Mouse (Mus musculus) thymus, postnatal 14 days (tissue): ENCODE data around the gene Ndst4.

Source experiments
- DNase-seq: peaks from one replicate; pipeline ENCODE4 v3.0.0; 2021

The Ndst4 gene

GRCm38 (mm10) chr3:125403601-125404396, at the start of gene Ndst4:
Ndst4 (plus strand) TSS chr3:125404076.
- DNase-seq, result no peak

DNA sequence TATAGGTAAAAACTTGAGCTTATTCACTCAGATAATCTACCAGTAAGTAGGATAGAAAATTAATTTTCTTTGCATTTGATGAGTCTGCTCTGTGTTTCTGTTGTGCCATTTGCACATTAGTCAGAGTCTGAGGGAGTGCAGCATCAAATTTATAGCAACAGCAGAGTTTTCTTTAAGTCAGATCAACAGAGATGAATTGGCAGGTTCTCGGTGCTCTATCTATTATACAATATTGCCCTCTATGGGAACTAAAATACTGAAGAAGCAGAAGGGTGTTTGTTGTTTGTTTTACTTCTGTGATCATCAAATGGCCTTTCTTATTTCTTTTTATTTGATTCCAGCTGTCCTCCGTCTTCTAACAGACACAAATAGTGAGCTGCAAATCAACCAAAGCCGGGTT, 6.4 kb upstream of the Ndst4 start:
- no peak for DNase-seq

- DNase-seq, result no peak
These were observed 2.6 kb downstream of the Ndst4 start for GRCm38 (mm10) chr3:125406456-125406855.

GRCm38 (mm10) chr3:125406991-125407390, 3.1 kb downstream of the Ndst4 start:
- DNase-seq, result no peak

- no peak for DNase-seq
These were observed 63.2 kb downstream of the Ndst4 start for GRCm38 (mm10) chr3:125466894-125467652.

GRCm38 (mm10) chr3:125510102-125510501, 106.2 kb downstream of the Ndst4 start:
- DNase-seq, result no peak

GRCm38 (mm10) chr3:125533371-125533770, 129.5 kb downstream of the Ndst4 start:
- DNase-seq, result no peak

- DNase-seq, result no peak
These were observed 166.7 kb downstream of the Ndst4 start for GRCm38 (mm10) chr3:125570602-125571001.

DNA sequence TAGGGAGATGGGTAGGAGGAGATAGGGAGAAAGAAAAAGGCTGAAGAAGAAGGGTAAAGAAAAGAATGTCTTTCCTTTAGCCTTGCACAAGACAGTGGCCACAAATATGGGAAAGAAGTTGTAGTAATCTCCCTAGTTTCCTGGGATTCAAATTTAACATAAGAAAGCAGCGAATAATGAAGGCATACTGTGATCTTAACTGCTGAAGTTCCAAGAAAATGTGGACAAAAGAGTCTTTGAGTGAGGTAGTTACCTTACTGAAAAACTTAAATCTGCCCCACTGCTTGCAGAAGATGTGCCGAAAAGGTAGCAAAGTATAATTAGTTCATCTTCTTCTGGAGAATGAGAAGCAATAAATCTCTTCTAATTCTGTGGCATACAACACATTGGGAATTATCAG, 228.4 kb downstream of the Ndst4 start:
- no peak for DNase-seq

GRCm38 (mm10) chr3:125655009-125655635, 251.2 kb downstream of the Ndst4 start:
- no peak for DNase-seq

- DNase-seq, result no peak
These were observed 256.3 kb downstream of the Ndst4 start for GRCm38 (mm10) chr3:125660114-125660717.

GRCm38 (mm10) chr3:125660884-125661532, 257.1 kb downstream of the Ndst4 start:
- DNase-seq, result no peak

DNA sequence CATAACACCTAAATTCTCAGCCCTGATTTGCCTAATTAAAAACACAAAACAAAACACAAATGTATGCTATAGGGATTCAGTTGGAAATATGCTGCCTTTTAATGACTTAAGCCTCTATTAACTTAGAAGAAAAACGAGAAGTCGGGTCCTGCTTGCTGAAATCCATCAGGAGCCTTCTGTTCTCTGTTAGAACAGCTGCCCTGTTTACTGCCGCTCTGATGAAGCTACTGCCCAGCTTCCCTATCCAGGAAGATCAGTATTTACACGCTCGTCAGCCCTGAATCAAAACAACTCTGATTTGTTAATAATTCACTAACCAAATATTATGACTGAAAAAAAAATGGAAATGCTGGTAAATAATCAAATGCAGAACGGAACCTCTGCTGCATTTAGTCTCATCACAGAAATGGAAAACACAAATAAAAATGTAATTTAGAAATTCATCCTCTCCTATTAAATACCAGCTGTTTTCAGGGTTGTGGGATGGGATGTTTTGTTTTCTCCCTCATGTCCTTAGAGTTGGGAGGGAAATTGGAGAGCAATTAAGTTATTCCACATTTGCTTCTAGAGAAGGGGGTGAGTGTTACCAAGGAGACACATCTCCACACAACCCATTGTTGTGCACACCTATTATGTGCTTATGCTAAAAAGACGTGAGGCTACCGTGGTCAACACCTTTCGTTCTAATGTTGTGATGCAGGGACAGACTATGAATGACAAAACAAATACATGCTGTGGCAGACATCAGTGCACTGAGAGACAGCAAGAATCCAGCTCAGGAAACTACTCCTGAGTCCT, 270.3 kb downstream of the Ndst4 start:
- no peak for DNase-seq

DNA sequence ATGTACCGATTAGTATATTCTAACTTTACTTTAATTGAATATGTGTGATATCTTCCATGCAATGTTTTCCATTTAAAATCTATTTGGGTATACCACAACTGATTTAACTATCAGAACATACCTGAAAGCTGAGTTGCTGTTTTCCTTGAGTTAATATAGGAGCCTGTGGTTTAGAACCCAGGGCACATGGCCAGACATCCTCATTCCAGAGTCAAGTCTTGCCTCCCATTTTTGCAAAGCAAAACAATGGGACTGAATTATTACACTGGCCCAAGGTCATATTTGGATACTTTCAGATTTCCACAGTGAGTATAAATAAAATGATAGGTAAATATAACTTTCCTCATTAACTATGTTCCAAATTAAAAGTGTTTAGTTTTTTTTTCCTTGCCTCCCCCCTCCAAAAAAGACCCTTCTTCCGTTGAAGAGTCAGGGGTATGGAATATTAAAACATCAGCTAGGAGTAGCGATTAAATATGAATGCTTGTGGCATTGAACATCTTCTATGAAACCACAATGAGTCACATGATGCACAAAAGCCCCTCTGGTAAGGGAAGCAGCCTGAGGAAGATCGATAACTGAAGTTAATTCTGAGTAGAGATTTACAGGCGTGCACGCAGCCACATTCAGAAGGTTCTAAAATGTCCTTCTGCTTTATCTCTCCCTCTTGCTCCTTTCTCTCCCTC, 271.5 kb downstream of the Ndst4 start:
- no peak for DNase-seq

- no peak for DNase-seq
These were observed 275.0 kb downstream of the Ndst4 start for GRCm38 (mm10) chr3:125678924-125679323.

DNA sequence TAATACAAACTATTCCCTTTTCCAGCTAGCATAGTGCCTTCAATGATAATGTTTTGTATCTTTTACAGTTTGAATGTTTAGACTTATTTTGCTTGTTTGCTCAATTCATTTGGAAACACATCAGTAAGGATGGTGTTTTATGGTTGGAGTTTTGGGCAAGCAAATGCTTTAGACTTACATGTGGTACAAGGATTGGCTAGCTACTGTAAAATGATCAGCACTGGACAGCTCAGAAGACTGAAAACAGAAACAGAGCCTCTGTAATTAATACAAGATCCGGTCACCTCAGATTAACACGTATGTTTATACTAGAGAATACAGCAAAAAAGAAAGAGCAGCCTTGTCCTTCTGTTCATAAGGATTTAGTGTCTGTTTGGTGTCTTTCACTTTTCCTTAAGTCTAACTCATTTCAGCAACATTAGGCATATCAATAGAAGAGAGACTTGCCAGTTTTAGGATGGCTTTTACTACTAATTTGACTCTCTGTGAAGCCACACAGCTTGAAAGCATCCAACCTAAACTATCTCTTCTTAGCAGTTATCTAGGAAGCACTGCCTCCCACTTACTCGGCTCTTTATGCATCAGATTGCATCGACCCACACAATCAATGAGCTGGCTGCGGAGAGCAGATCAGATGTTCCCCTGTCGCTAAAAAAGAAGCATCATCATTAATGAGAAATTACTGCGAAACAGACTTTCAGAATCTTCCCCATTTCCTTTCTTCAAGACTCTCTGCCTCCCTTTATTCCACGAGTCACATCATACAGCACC, 279.8 kb downstream of the Ndst4 start:
- DNase-seq, result no peak

- DNase-seq, result no peak
These were observed 280.7 kb downstream of the Ndst4 start for GRCm38 (mm10) chr3:125684583-125684982.

- DNase-seq, result no peak
These were observed 283.7 kb downstream of the Ndst4 start for GRCm38 (mm10) chr3:125687601-125688000.

DNA sequence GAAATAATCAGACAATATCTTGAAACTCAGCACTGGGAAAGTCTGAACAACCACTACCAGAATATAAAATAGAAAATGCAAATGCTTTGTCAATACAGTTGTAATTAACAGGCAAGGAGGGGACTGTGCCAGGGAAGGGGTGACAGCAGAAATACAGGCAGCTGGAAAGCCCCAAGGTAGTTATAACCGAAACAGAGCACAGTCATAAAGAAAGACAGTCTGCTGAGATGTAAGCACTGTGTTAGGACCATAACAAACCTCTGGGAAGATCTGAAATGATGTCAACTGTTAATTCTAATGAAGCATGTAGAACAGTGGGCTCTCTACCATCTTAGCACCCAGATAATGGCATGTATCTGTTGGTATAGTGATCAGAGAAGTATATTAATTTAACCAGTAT, 287.1 kb downstream of the Ndst4 start:
- DNase-seq, result no peak

DNA sequence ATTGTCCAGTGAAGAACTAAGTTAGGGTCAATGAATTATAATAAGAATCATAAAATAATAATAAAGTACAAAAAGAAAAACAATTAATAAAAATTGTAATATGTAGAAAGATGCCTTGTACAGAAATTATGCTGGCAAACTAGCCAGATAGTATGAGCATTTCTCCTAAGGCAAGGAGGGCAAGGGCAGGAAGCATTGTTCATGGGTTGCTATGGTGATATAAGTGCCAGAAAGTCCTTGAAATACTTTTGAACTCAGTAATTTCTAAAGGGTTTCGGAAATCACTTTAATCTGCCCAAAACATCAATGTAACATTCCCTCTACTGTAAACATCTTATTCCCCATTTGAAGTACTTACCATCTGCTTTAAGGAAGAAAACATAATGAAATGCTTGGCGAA, 319.1 kb downstream of the Ndst4 start:
- no peak for DNase-seq

DNA sequence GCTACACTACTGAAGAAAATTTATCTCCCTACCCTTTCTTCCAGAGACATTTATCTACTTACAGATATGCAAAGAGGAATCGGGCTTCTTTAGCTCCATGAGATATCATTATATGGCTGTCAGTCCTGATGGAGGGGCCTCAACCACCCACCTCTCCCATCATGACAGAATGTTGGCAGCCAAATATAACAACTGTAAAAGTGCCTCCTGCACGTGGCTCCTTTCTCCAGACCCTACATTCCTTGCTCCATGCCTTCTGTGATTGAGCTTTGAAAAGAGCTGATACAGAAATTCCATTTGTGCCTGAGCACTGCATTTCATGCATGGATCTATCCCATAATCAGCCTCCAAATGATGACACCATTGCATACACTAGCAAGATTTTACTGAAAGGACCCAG, 331.1 kb downstream of the Ndst4 start:
- DNase-seq, result no peak
